Mouse (Mus musculus) heart, adult 2 months (tissue): ENCODE measurements at regions not wholly inside any gene's neighbourhood (a gene's known extent, or its start where the extent isn't known, plus 50 kb on each side); places are given as distances from the start of the nearest gene placed in this dataset.

Source experiments
- CTCF ChIP-seq: fragments of 200-600 bp; IDR thresholded peaks from 2 replicates; pipeline ENCODE4 v1.8.1; 2022; ENCODE audit warnings: antibody characterized with exemption, mild to moderate bottlenecking, moderate library complexity
- POLR2A ChIP-seq: fragments of 200-500 bp; IDR thresholded peaks from 2 replicates; pipeline ENCODE4 v1.6.1; 2011; ENCODE audit warnings: mild to moderate bottlenecking, low read depth, low read length, control low read depth; ENCODE audit not compliant: insufficient read depth

DNA sequence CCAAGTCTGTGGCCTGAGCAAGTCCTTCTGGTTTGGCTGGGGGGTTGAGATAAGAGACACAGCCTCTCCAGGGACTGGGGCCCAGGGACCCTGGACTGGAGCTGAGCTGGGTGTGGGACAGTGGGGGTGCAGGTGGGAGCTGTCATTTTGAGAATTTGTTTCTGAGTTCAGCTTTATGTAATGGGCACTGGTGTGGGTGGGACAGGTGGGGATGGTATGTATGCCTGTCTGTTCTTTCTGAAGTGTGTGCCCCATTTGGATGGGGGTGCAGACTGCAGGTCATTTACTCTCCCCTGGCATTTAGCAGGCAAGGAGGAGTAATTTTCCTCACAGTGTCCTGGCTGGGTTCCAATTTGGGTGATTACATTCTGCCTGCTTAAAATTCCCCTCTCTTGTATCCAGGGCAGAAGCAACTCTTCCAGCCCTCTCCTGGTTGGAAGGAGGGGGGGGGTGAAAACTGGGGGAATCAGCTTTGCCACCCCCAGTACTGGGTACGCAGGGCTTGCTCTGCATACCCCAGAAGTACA, 54.2 kb upstream of the Vrk1 start:
- TF ChIP-seq POLR2A (no peak), CTCF (no peak)
